Mouse (Mus musculus) liver, embryonic 11.5 days (tissue): Measurements from ENCODE around the gene Cped1. TPM values are rescaled to one million over a fixed set of nuclear protein-coding genes. Genes with fewer than 3 reads are reported as not detected.
A peak's percentile ranks its signal among the peaks of the same experiment; 100 is the strongest.

Experiments
- ATAC-seq: fragments of 200-750 bp; cut with Nextera tagmentation; replicated peaks from 2 replicates; pipeline ENCODE4 v1.8.0; 2017; ENCODE audit warnings: moderate number of reproducible peaks, mild to moderate bottlenecking, moderate TSS enrichment, moderate library complexity; ENCODE audit not compliant: low FRiP score
- DNase-seq: peaks from one replicate; pipeline ENCODE4 v3.0.0-alpha.2; 2017; ENCODE audit warnings: low spot score
- H3K27ac ChIP-seq: fragments of 300-500 bp; sonication (generic); 2 replicates; pipeline ENCODE4 v1.5.1; 2014; ENCODE audit warnings: mild to moderate bottlenecking, low read depth, low read length, control low read depth
- H3K27me3 ChIP-seq: fragments of 300-500 bp; sonication (generic); replicated peaks from 2 replicates; pipeline ENCODE4 v1.6.1; 2014; ENCODE audit warnings: low read length, mixed read lengths; ENCODE audit not compliant: control insufficient read depth, insufficient read depth
- H3K36me3 ChIP-seq: fragments of 300-500 bp; sonication (generic); 2 replicates; pipeline ENCODE4 v1.6.1; 2014; ENCODE audit warnings: mild to moderate bottlenecking, low read length, moderate library complexity, mixed read lengths; ENCODE audit not compliant: control insufficient read depth, insufficient read depth
- H3K4me1 ChIP-seq: fragments of 300-500 bp; sonication (generic); replicated peaks from 2 replicates; pipeline ENCODE4 v1.6.1; 2014; ENCODE audit warnings: low read length, mixed read lengths; ENCODE audit not compliant: control insufficient read depth, insufficient read depth
- H3K4me2 ChIP-seq: fragments of 300-500 bp; sonication (generic); 2 replicates; pipeline ENCODE4 v1.6.1; 2014; ENCODE audit warnings: mild to moderate bottlenecking, control low read depth, moderate library complexity
- H3K4me3 ChIP-seq: fragments of 300-500 bp; sonication (generic); 2 replicates; pipeline ENCODE4 v1.5.1; 2014; ENCODE audit warnings: low read depth, low read length, control low read depth
- H3K9ac ChIP-seq: fragments of 300-500 bp; sonication (generic); 2 replicates; pipeline ENCODE4 v1.6.1; 2014; ENCODE audit warnings: low read depth, low read length, control low read depth
- H3K9me3 ChIP-seq: fragments of 300-500 bp; sonication (generic); 2 replicates; pipeline ENCODE4 v1.6.1; 2016; ENCODE audit warnings: low read length, inconsistent platforms, mixed read lengths; ENCODE audit not compliant: control insufficient read depth
- WGBS: fragments of 180-500 bp; shearing (Covaris S2); extraction: QIAGEN DNeasy Blood & Tissue Kit; methylation state at CpG from one replicate; pipeline ENCODE4 v1.1.7; 2014; 5-methylcytosine and 5-hydroxymethylcytosine counted together
- polyA plus RNA-seq: library from polyadenylated mRNA; unstranded; fragments of >200 nt; fragmentation: Nextera tagmentation; extraction: Ambion mirVana; gene quantifications from 2 replicates; pipeline ENCODE4 v1.2.1, GENCODE M21; 2014

Gene Cped1
- polyA plus RNA-seq, 1 experiment from 2014 or later, result 6.9 TPM

DNA sequence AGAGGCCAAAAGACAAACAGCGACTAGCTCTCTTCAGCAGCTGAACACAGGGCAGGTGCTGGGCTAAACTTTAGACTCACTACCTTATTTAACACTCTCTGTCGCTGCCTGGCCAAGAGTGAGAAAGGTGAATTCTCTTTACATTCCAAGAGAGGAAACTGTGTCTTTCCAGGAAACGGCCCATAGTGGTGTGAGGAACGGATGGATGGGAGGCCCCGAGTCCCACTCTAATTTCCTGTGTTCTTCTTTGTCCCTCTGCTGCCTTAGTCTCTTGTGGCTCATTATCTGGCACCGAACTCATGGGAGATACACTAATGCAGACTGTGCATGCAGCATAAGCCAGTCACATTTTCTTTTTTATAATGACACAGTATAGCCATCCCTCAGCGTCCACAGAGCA is 31.9 kb downstream of the Cped1 start:
- DNase-seq, result no peak
- 0 out of 2 replicates have a peak, but pooled peaks cover 2% of the 10 kb centered on the region for H3K36me3 ChIP-seq
- no peaks in the 10 kb centered on the region; the same call in 1 of the 2 replicates for H3K4me1 ChIP-seq
- no peak for ATAC-seq
- H3K9ac ChIP-seq, result no peak overlapping the region
- H3K27me3 ChIP-seq, result no peaks in the 10 kb centered on the region
- H3K9me3 ChIP-seq, result no peaks in the 10 kb centered on the region
- no peak overlapping the region for H3K27ac ChIP-seq
- H3K4me2 ChIP-seq, result no peak overlapping the region
- WGBS, result 43% methylated on average over 7 of the region's 7 CpGs
- no peak overlapping the region for H3K4me3 ChIP-seq

DNA sequence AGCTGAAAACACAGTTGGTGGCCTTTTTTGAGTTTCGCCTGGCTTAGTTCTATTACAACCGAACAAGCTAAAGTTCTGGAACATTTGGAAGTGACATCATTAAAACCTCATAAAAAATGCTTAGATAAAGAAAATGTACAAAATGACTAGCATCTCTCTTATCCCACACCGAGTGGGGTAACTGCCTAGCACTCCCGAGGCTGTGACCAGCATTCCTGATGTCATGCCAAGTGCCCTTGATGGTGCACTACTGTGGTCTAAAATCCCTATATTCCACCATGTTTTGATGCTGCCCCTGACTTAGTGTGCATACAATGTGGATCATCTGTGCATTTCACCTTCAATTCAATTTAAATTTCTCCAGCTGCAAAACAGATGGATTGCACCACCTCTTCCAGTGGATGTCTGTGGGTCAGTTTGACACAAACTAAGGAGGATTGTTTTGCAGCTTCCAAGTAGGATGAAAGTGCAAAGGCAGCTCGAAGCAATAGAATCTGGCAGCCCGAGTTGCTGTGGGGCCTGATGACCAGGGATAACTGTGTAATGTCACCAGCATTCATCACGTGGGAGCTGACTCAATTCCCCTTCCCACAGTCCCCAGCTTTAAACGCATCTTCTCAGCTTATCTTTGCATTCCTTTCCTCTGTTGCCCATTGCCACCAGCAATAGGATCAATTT is 33.2 kb downstream of the Cped1 start:
- H3K4me1 ChIP-seq, result no peaks in the 10 kb centered on the region; the same call in 1 of the 2 replicates

DNA sequence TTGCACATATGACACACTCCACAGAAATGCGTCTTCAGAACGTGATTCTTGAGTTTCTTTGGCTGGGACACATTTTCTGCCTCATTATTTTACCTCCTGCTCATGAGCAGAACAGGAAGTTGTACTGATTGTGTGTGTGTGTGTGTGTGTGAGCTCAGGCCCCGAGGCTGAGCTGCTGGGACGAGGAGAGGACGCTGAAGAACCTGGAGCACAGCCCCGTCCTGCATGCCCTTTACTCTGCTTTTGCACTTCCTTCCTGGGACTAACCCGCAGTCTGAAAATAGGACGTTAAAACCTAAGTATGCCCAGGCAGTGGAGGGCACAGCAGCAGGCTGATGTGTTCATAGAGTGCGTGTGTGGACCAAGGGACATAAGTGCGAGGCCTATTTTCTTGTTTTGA is 33.9 kb downstream of the Cped1 start:
- no peaks in the 10 kb centered on the region for H3K27me3 ChIP-seq
- H3K4me3 ChIP-seq, result no peak overlapping the region
- H3K4me1 ChIP-seq, result no peaks in the 10 kb centered on the region; the same call in 1 of the 2 replicates
- no peak overlapping the region for H3K9ac ChIP-seq
- no peak overlapping the region for H3K4me2 ChIP-seq
- WGBS, result 44% methylated on average over 10 of the region's 10 CpGs
- ATAC-seq (peak; percentile 41; the same call in 1 of the 2 replicates), DNase-seq (no peak)
- no peaks in the 10 kb centered on the region for H3K9me3 ChIP-seq
- H3K27ac ChIP-seq, result no peak overlapping the region
- H3K36me3 ChIP-seq, result 0 out of 2 replicates have a peak, but pooled peaks cover 2% of the 10 kb centered on the region

More for the DNA sequence above, 33.2 kb downstream of the Cped1 start:
- H3K4me2 ChIP-seq, result no peak overlapping the region
- H3K27me3 ChIP-seq, result no peaks in the 10 kb centered on the region
- H3K27ac ChIP-seq, result no peak overlapping the region
- H3K36me3 ChIP-seq, result 0 out of 2 replicates have a peak, but pooled peaks cover 2% of the 10 kb centered on the region
- H3K9me3 ChIP-seq, result no peaks in the 10 kb centered on the region
- ATAC-seq (no peak), DNase-seq (no peak)
- H3K9ac ChIP-seq, result no peak overlapping the region
- whole genome bisulfite sequencing, result 64% methylated on average over 8 of the region's 8 CpGs
- no peak overlapping the region for H3K4me3 ChIP-seq

DNA sequence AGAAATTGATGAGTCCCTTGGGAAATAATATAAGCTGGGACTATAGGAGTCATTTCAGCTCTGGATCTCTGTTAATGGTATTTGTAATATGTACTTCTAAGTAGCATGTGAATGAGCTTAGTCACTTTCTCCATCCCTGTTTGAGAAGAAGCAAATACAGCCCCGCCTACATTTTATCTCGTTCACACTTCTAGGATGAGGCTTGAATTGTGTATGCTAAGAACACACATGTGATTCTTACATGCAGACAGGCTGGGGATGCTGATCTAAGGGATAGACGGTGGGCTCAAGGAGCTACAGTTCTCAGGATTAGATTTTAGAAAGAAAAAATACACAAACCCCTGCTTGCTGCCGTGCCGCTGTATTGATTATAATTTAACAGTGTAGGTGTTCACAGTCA is 35.0 kb downstream of the Cped1 start:
- ATAC-seq, result no peak
- Histone ChIP-seq H3K27me3 (no peaks in the 10 kb centered on the region), H3K27ac (no peak overlapping the region), H3K9ac (no peak overlapping the region), H3K9me3 (no peaks in the 10 kb centered on the region), H3K4me2 (no peak overlapping the region), H3K36me3 (0 out of 2 replicates have a peak, but pooled peaks cover 2% of the 10 kb centered on the region), H3K4me3 (no peak overlapping the region), H3K4me1 (no peaks in the 10 kb centered on the region; the same call in 1 of the 2 replicates)
- DNase-seq, result no peak
- 83% methylated on average over 5 of the region's 5 CpGs for WGBS

DNA sequence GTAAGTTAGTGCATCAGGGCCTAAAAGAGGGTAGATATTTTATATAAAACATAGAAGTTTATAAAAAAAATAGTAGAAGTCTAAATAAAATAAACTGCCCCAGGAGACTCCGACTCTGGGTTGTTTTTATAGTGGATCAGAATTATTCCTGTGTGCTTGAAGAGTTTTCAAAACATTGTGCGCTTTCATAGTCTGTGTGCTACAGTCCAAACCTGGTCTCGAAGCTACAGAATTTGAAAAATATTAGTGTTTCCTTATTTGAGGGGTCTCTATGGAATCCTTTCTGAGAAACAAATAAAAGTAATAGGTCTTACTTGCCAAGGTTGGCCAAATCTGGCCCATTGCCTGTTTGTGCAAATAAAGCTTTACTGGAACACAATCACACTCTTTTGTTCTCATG is 35.6 kb downstream of the Cped1 start:
- no peak overlapping the region for H3K4me3 ChIP-seq
- 0 out of 2 replicates have a peak, but pooled peaks cover 2% of the 10 kb centered on the region for H3K36me3 ChIP-seq
- H3K27ac ChIP-seq, result no peak overlapping the region
- 91% methylated on average over 3 of the region's 3 CpGs for WGBS
- no peak overlapping the region for H3K9ac ChIP-seq
- no peaks in the 10 kb centered on the region for H3K27me3 ChIP-seq
- no peaks in the 10 kb centered on the region for H3K9me3 ChIP-seq
- DNase-seq (no peak), ATAC-seq (no peak)
- no peaks in the 10 kb centered on the region; the same call in 1 of the 2 replicates for H3K4me1 ChIP-seq
- H3K4me2 ChIP-seq, result no peak overlapping the region

DNA sequence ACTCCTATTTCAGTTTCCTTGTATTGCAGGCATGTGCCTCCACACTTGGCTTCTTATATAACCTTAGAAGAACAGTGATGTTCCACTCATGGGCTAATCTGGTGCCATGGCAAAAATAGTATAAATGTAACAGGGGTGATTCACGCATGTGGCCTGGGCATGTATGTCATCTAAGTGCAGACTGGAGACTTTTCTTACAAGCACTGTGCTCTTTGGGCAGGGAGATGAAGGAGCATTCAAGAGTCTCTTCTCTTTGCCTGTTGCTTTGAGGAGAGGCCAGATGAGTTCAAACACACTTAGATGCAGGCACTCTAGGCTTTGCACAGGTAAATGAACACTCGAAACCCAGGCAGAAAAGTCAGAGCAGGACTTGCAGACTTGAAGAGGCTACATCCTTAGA is 38.5 kb downstream of the Cped1 start:
- no peak for ATAC-seq
- no peak overlapping the region for H3K4me3 ChIP-seq
- H3K27me3 ChIP-seq, result no peaks in the 10 kb centered on the region
- DNase-seq, result no peak
- H3K36me3 ChIP-seq, result no peaks in the 10 kb centered on the region
- no peak overlapping the region for H3K4me2 ChIP-seq
- no peak overlapping the region for H3K9ac ChIP-seq
- H3K9me3 ChIP-seq, result no peaks in the 10 kb centered on the region
- WGBS, result 92% methylated on average over 2 of the region's 2 CpGs
- H3K4me1 ChIP-seq, result no peaks in the 10 kb centered on the region; the same call in 1 of the 2 replicates
- no peak overlapping the region for H3K27ac ChIP-seq

DNA sequence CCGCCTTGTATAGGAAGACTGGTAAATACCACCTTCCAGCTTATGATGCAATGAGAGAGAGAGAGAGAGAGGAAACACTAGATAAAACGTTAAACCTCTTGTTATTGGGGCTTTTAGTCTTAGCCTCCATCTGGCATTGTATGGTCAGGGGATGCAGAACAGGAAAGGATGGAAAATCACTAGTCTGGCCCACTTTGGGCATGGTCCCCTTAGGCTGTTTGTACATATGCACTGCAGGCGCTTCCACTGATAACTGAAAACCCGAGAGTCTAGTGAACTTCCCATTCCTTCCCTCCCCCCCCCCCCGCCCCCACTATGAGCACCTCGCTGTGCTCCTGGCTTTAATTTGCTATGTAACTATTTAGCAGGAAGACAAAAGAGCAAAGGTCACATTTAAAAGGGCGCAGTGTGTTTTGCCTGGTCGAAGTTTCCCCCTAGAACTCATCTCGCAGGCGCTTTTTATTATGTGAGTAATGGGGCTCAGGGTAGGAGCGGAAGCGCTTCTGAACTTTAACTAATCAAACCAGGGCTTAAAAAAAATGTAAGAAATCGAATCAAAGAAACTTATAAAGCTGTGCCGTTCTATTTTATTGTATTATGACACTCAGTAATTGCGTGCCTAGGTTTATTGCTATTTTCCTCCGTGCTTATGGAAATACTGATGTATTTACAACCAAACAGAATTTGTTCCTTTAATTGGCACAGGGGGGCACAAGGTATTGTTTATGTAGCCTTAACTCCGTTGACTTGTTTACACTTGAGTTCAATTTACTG is 40.1 kb downstream of the Cped1 start:
- no peaks in the 10 kb centered on the region for H3K36me3 ChIP-seq
- H3K4me2 ChIP-seq, result peak overlapping the region; percentile 34
- H3K9ac ChIP-seq, result no peak overlapping the region
- WGBS, result 23% methylated on average over 17 of the region's 17 CpGs
- ATAC-seq (peak; percentile 56; the same call in 1 of the 2 replicates), DNase-seq (no peak)
- no peak overlapping the region; the same call in 1 of the 2 replicates for H3K27ac ChIP-seq
- H3K27me3 ChIP-seq, result no peaks in the 10 kb centered on the region
- H3K4me3 ChIP-seq, result peak overlapping the region; percentile 13
- H3K9me3 ChIP-seq, result no peaks in the 10 kb centered on the region
- no peaks in the 10 kb centered on the region for H3K4me1 ChIP-seq

DNA sequence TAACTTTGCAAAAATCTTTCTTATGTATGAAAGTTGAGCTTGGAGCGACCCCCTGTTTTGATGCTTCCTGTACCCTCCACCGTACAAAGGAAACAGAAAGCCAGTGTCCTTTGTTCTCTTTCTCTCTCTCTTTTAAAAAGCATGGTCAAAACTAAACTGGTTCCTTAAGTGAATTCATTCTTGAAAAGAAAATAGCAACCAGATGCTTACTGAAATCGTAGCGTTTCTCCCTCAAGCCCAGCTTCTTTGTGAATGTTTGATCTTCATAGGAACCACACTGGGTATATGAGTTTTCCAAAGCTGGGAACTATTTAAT is 40.6 kb downstream of the Cped1 start:
- Histone ChIP-seq H3K4me2 (peak overlapping the region; percentile 34), H3K4me1 (no peaks in the 10 kb centered on the region), H3K9me3 (no peaks in the 10 kb centered on the region), H3K9ac (no peak overlapping the region), H3K4me3 (peak overlapping the region; percentile 13; the same call in 1 of the 2 replicates), H3K36me3 (no peaks in the 10 kb centered on the region), H3K27ac (0 out of 2 replicates have a peak overlapping the region, but pooled peaks have one; percentile 11), H3K27me3 (no peaks in the 10 kb centered on the region)
- no peak for ATAC-seq
- no peak for DNase-seq
- WGBS, result 45% methylated on average over 4 of the region's 4 CpGs
